Mouse (Mus musculus) limb, embryonic 15.5 days (tissue): ENCODE data around the gene Akap7. TPM values are rescaled to one million over a fixed set of nuclear protein-coding genes. Genes with fewer than 3 reads are reported as not detected.
"Not testable (repeated sequence)": the region's sequence is repeated elsewhere in the genome, so short reads cannot be mapped to it uniquely, and the experiment has no call there.

Experiments used
- ATAC-seq: fragments of 200-750 bp; cut with Nextera tagmentation; 2 replicates; pipeline ENCODE4 v1.8.0; 2017; ENCODE audit warnings: low read depth, moderate TSS enrichment; ENCODE audit not compliant: insufficient number of reproducible peaks, low FRiP score, low TSS enrichment
- H3K27ac ChIP-seq: fragments of 300-500 bp; sonication (generic); 2 replicates; pipeline ENCODE4 v1.5.1; 2015; ENCODE audit warnings: moderate library complexity, mild to moderate bottlenecking, inconsistent platforms
- H3K27me3 ChIP-seq: fragments of 300-500 bp; sonication (generic); 2 replicates; pipeline ENCODE4 v1.6.1; 2015; ENCODE audit warnings: inconsistent platforms
- H3K36me3 ChIP-seq: fragments of 300-500 bp; sonication (generic); 2 replicates; pipeline ENCODE4 v1.6.1; 2015; ENCODE audit warnings: inconsistent platforms
- H3K4me1 ChIP-seq: fragments of 300-500 bp; sonication (generic); 2 replicates; pipeline ENCODE4 v1.6.1; 2015; ENCODE audit warnings: inconsistent platforms
- H3K4me2 ChIP-seq: fragments of 300-500 bp; sonication (generic); 2 replicates; pipeline ENCODE4 v1.6.1; 2015; ENCODE audit warnings: mild to moderate bottlenecking, inconsistent platforms
- H3K4me3 ChIP-seq: fragments of 300-500 bp; sonication (generic); 2 replicates; pipeline ENCODE4 v1.5.1; 2015; ENCODE audit warnings: mild to moderate bottlenecking, inconsistent platforms
- H3K9ac ChIP-seq: fragments of 300-500 bp; sonication (generic); 2 replicates; pipeline ENCODE4 v1.6.1; 2015; ENCODE audit warnings: inconsistent platforms
- H3K9me3 ChIP-seq: fragments of 300-500 bp; sonication (generic); 2 replicates; pipeline ENCODE4 v1.6.1; 2016; ENCODE audit warnings: inconsistent platforms
- WGBS: fragments of 180-500 bp; shearing (Covaris S2); methylation state at CpG from one replicate; pipeline ENCODE4 v1.1.7; 2015; 5-methylcytosine and 5-hydroxymethylcytosine counted together
- polyA plus RNA-seq: library from polyadenylated mRNA; unstranded; fragments of >200 nt; fragmentation: Nextera tagmentation; extraction: Ambion mirVana; gene quantifications from 2 replicates; pipeline ENCODE4 v1.2.1, GENCODE M21; 2015

Gene Akap7
- polyA plus RNA-seq, 1 experiment from 2014 or later: 14.0 TPM

DNA sequence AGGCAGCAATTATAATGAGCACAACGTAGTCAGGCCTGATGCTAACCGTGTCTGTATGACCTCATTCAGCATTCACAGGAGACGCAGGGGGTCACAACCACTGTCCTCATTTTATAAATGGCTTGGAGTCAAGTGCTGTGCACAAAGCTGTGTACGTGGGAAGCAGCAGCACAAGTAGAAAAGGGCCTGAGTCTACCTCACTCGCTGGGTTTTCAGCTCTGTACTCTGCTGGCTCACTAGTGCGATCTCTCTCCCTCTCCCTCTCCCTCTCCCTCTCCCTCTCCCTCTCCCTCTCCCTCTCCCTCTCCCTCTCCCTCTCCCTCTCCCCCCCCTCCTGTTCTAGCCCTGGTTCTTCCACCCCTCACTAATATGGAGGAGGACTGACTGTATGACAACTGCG, 99.1 kb downstream of the Akap7 start:
- Histone ChIP-seq H3K9me3 (no peaks in the 10 kb centered on the region), H3K4me2 (no peak overlapping the region), H3K4me1 (no peaks in the 10 kb centered on the region), H3K4me3 (no peak overlapping the region), H3K27me3 (no peaks in the 10 kb centered on the region), H3K27ac (no peak overlapping the region), H3K36me3 (no peaks in the 10 kb centered on the region), H3K9ac (no peak overlapping the region)
- 57% methylated on average over 7 of the region's 7 CpGs for WGBS
- ATAC-seq: no peak

DNA sequence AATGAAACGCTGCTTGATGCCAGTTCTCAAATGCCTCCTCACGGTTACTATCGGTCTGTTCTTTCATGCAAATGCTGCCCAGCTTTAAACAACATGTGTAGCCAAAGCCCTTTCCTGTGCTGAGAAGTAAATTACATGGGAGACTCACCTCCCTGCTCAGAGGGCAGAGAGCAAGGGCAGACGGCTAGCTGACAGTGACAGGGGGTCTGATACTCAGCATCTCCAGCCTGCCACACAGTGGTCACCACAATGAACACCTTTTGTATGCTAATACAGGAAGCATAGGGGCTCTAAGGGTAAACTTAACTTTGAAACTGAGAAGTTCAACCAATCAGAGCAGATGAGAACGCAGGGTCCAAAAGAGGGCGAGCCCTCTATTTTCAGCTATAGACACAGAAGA, 99.8 kb downstream of the Akap7 start:
- Histone ChIP-seq H3K4me2 (no peak overlapping the region), H3K4me3 (no peak overlapping the region), H3K4me1 (no peaks in the 10 kb centered on the region), H3K9ac (no peak overlapping the region), H3K36me3 (no peaks in the 10 kb centered on the region), H3K27me3 (no peaks in the 10 kb centered on the region), H3K27ac (no peak overlapping the region), H3K9me3 (no peaks in the 10 kb centered on the region)
- no peak for ATAC-seq
- WGBS: 47% methylated on average over 6 of the region's 6 CpGs

DNA sequence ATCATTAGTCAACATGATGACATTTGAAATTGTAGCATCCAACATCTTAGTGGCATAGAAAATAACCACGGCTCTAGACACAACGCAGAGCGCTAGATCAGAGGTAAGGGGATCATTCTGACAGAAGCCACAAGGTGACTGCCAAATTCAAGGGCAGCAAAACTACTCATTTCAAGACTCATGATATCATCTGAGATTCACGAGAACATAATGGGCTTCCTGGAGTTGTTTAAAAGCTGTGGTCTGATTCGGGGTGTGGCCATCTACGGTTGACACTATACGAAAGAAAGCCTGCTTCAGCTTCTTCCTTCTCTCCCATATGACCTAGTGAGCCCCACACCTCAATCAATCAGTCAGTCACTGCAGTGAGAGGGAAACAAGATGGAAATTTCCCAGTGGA, 107.0 kb downstream of the Akap7 start:
- 82% methylated on average over 7 of the region's 7 CpGs for WGBS
- Histone ChIP-seq H3K4me2 (no peak overlapping the region), H3K4me3 (no peak overlapping the region), H3K9ac (no peak overlapping the region), H3K27me3 (no peaks in the 10 kb centered on the region), H3K4me1 (peaks cover 8% of the 10 kb centered on the region; the same call in 1 of the 2 replicates), H3K9me3 (no peaks in the 10 kb centered on the region), H3K36me3 (no peaks in the 10 kb centered on the region), H3K27ac (no peak overlapping the region)
- ATAC-seq: no peak

DNA sequence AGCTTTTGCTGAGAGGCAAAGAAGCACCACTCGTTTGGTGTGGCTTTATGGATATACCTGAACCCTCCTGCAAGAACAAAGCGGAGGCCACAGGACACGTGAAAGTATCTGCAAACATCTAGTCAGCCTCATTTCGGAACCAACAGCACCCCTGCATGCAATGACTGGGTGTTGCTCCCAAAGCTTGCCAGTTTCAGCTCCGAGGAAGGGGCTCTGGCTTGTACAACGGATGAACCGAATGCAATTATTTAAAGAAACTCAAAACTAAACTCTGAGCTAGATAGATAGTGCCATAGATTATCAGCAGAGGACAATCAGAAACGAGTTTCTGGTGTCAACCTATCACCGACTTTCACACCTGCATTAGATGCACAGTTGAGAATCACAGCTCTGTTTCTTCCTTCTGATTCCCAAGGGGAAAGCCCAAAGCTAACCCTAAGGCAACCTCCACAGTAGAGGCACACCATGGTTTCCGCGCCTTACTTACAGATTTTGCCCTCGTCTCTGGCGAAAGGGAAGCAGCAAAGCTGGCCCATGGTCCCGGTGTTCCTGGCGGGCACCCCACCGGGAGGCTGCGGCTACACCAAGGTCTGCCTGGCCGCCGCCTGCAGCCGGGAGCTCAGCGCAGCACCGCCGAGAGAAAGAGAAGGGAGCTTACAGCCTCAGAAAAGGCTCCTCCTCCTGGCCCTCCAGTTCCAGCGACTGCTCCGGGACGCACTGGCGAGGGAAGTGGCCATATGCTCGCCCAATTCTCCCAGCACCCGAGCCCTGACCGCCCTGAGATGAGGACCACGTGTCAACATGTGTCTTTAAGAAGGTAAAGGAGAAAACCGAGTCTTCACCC, 107.9 kb downstream of the Akap7 start:
- peak overlapping the region; percentile 46 for H3K4me3 ChIP-seq
- H3K27ac ChIP-seq: no peak overlapping the region
- H3K36me3 ChIP-seq: no peaks in the 10 kb centered on the region
- peaks cover 8% of the 10 kb centered on the region; the same call in 1 of the 2 replicates for H3K4me1 ChIP-seq
- 15% methylated on average over 29 of the region's 32 CpGs for WGBS
- H3K9ac ChIP-seq: peak overlapping the region; percentile 26; the same call in 1 of the 2 replicates
- H3K4me2 ChIP-seq: peak overlapping the region; percentile 81
- ATAC-seq: peak; percentile 63; the same call in 1 of the 2 replicates
- H3K27me3 ChIP-seq: no peaks in the 10 kb centered on the region
- no peaks in the 10 kb centered on the region for H3K9me3 ChIP-seq

DNA sequence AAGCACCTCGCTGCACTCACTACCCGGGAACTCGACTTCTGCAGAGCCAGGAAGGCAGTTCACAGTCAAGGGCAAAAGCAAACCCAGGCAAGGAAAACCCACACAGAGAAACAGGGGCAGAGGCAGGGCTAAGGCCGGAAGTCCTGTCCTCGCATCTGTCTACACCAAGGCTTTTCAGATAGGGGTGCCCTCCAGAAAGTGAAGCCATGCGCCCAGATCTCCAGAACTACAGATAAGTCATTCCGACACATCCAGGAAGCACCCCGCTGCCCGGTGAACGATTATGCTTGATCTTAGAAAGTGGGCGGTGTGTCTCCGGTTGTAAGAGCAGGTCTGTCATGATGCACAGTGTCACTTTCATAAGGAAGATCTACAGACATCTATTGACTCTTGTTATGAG, 109.1 kb downstream of the Akap7 start:
- H3K4me3 ChIP-seq: no peak overlapping the region
- no peaks in the 10 kb centered on the region for H3K27me3 ChIP-seq
- peaks cover 8% of the 10 kb centered on the region; the same call in 1 of the 2 replicates for H3K4me1 ChIP-seq
- no peak for ATAC-seq
- H3K9me3 ChIP-seq: no peaks in the 10 kb centered on the region
- no peaks in the 10 kb centered on the region for H3K36me3 ChIP-seq
- H3K4me2 ChIP-seq: no peak overlapping the region
- no peak overlapping the region for H3K9ac ChIP-seq
- WGBS: 80% methylated on average over 12 of the region's 12 CpGs
- H3K27ac ChIP-seq: no peak overlapping the region

DNA sequence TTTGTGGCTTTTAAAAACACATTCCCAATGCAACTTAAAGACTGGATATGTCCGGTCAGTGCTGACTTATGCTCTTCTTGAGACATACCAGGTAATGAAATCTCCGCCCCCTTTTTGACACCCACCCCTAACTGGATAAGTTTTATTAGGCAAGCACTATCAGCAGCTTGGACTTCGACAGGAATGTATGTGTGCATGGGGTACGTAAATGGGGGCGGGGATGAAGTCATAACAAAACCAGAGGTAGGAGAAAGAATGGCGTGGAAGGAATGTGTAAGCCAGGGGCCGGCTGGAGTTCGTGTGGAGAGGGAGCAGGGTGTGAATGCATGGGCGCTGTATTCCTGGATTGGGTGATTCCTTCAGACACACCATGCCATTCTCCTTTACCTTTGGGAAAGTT, 109.6 kb downstream of the Akap7 start:
- Histone ChIP-seq H3K36me3 (no peaks in the 10 kb centered on the region), H3K9me3 (no peaks in the 10 kb centered on the region), H3K27me3 (no peaks in the 10 kb centered on the region), H3K4me2 (no peak overlapping the region), H3K9ac (no peak overlapping the region), H3K27ac (no peak overlapping the region), H3K4me1 (peaks cover 8% of the 10 kb centered on the region; the same call in 1 of the 2 replicates), H3K4me3 (no peak overlapping the region)
- ATAC-seq: no peak
- 49% methylated on average over 9 of the region's 9 CpGs for WGBS

DNA sequence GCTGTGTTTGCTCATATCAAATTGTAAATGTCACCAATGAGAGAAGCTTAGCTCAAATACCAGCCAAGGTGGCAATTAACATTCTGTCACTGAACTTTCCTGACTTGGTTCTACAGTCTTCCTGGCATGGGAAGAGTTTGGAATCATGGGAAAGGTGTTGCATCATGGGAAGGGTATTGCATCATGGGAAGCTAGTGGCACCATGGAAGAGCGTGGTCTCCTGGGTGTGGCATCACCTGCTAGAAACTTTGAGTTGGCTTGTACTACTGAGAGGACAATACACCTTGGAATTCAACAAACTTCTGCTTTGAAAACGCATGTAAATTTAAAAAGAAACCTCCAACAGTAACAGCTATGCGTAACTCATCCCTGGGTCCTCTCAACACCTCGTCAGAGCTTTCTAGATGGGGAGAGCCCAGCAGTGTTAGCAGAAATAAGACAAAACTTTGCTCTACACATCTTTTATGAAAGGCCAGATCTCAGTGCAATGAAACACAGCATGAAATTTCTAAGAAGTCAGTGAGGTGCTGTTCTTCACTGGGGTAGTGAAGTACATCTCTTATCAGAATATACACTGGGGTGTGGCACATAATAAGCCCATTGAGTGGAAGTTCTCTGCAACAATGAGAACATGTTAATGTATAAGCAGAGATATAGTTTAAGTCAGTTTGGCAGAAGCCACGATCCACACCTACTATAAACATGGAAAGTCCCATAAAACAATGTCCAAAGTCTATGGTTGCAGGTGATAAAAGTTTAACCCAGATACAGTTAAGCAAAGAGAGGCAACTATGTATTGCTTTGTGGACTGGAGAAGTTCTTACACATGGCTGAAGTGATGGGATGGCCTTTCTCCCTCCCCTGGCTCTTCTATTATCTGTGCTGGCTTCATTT, 115.2 kb downstream of the Akap7 start:
- Histone ChIP-seq H3K4me1 (no peaks in the 10 kb centered on the region), H3K27me3 (no peaks in the 10 kb centered on the region), H3K4me2 (no peak overlapping the region), H3K9me3 (no peaks in the 10 kb centered on the region), H3K9ac (no peak overlapping the region), H3K36me3 (no peaks in the 10 kb centered on the region), H3K27ac (no peak overlapping the region), H3K4me3 (no peak overlapping the region)
- 87% methylated on average over 5 of the region's 5 CpGs for WGBS
- no peak for ATAC-seq

DNA sequence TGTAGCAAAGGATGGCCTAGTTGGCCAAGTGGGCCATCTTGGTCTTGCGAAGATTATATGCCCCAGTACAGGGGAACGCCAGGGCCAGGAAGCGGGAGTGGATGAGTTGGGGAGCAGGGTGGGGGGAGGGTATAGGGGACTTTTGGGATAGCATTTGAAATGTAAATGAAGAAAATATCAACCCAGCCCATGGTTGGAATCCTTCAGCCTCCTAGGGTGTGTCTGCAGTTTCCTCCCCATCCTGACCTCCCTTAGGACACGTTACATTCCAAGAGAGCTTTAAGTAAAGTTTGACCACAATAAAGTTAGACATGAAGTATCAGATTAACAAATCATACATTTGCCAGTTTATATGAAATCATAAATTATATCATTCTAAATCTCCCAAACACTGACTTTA, 116.5 kb downstream of the Akap7 start:
- Histone ChIP-seq H3K27ac (no peak overlapping the region), H3K36me3 (no peaks in the 10 kb centered on the region), H3K4me2 (no peak overlapping the region), H3K4me3 (no peak overlapping the region), H3K9ac (no peak overlapping the region), H3K27me3 (no peaks in the 10 kb centered on the region), H3K4me1 (no peaks in the 10 kb centered on the region), H3K9me3 (no peaks in the 10 kb centered on the region)
- WGBS: 90% methylated on average over 4 of the region's 4 CpGs
- no peak for ATAC-seq

DNA sequence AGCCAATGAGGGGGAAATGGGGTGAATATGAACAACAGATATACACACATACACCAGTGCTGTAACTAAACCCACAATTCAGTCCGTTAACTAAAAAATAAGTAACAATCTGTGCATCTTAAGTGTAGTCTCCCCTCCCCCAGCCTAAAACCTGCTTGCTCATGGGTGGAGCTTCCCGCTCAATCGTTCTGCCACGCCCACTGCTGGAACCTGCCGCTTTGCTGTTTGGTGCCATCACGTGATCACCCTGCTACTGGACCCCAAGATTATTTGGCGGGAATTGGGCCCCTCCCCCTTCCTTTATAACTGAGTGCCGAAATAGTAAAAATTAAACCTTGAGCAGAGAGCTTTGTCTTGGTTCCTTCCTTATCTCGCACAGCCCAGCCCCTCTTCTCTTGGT, 121.4 kb downstream of the Akap7 start:
- H3K36me3 ChIP-seq, H3K27me3 ChIP-seq, H3K9ac ChIP-seq, H3K27ac ChIP-seq, H3K9me3 ChIP-seq, ATAC-seq, H3K4me1 ChIP-seq, H3K4me3 ChIP-seq, H3K4me2 ChIP-seq: not testable (repeated sequence)
- 51% methylated on average over 9 of the region's 9 CpGs for WGBS

DNA sequence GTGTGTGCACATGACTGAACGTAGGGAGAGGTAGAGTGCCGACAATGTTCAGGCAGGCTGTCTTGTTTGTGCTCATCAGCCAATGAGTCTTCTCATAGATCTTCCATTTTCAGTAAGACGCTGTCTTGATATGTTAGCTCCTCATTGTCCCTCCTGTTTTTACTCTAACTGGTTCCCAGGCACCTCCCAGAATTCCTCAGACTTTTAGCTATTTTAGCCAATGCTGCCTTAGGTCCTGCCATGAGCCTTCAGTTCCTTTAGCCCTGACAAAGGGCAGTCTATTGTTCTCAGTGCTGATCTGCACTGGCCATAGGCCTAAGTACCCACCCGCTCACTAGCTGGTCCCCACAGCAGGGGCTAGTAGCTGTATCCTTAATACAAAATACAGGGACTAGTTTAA, 122.0 kb downstream of the Akap7 start:
- Histone ChIP-seq H3K4me1 (no peaks in the 10 kb centered on the region), H3K27ac (no peak overlapping the region), H3K4me2 (no peak overlapping the region), H3K27me3 (no peaks in the 10 kb centered on the region), H3K36me3 (no peaks in the 10 kb centered on the region), H3K4me3 (no peak overlapping the region), H3K9me3 (no peaks in the 10 kb centered on the region), H3K9ac (no peak overlapping the region)
- WGBS: 98% methylated on average over 4 of the region's 4 CpGs
- no peak for ATAC-seq

DNA sequence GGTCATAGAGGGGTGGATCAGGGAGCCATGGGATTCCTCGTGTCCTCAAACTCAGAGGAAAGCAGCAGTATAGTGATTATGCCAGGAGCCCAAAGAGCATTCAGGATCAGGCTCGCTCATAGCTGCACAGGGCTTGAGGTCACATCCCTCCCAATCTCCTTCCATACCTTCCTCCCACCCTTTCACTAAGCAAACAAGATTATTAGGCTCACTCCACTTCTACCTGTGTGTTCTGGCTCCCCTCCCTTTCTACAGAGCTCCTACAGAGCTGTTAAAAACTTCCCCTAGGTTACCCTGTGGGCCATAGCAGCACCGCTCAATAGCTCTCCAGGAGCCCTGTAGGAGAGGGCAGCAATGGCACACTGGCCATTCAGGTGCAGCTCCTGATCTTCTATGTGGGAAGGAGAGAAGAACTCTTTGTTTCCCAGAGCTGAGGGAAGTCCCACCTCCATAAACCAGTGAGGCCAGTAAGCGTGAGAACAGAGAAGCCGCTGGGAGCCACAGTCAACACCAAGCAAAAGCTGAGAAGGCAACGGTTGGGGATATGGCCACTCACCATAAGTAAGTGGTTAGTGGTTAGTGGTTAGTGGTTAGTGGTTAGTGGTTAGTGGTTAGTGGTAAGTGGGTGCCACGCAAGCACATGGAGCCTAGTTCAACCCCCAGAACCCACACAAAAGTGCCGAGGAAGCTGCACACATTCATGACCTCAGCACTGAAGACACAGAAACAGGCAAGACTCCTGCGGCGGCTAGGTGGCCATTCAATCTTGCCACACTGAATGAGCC, 122.7 kb downstream of the Akap7 start:
- no peaks in the 10 kb centered on the region for H3K36me3 ChIP-seq
- H3K27ac ChIP-seq: no peak overlapping the region
- ATAC-seq: no peak
- no peak overlapping the region for H3K9ac ChIP-seq
- no peak overlapping the region for H3K4me2 ChIP-seq
- H3K4me1 ChIP-seq: no peaks in the 10 kb centered on the region
- H3K27me3 ChIP-seq: no peaks in the 10 kb centered on the region
- no peaks in the 10 kb centered on the region for H3K9me3 ChIP-seq
- 77% methylated on average over 10 of the region's 10 CpGs for WGBS
- H3K4me3 ChIP-seq: no peak overlapping the region
